Mouse (Mus musculus) duodenum, adult 2 months (tissue): ENCODE data around the gene Gm28048. TPM values are rescaled to one million over a fixed set of nuclear protein-coding genes. Genes with fewer than 3 reads are reported as not detected.

Source experiments
- polyA plus RNA-seq: library from polyadenylated mRNA; depleted of rRNA; stranded (reverse); fragments of >200 nt; gene quantifications from 2 replicates; pipeline ENCODE4 v1.2.3, GENCODE M21; 2012; ENCODE audit warnings: low replicate concordance; rRNA removed

The Gm28048 gene
- not detected in 2 replicates for polyA plus RNA-seq

DNA sequence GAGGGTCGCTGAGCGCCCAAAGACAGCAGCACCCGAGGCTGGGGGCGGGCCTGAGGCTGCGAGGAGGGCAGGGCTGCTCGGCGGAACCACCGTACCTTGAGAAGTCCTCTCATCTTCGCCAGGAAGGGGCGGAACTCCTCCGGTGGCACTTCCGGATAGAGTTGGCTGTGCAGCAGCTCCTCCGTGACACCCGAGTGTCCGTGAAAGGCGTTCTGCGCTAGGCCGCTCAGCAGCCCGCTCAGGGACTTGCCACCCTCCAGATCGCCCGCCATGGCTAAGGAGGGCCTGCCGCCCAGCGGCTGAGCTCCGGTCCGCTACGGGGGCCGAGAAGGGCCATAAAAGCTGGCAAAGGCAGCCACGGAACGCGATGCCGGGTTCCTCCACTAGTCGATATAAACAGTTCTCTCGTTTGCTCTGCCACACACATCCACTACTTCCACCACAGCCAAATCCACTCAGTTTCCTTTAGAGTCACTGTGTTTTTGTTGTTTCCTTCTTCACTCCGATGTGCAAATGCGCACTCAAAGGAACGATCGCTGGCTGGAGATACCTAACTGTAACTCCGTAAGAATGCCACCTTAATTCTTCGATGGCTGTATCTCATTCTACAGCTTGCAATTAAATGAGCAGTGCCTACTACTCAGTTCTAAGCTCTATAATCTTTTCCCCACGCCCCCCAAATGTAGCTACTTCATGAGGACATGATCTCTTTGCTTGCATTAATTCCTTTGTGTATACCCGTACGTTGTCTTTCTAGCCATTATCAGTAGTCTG lies at the start of gene Gm28048, which contains the start of gene Commd1:
TSS of gene Gm28048 (minus strand) at position 107 of the 774 bp plus-strand sequence.
TSS of gene Commd1 (minus strand) at position 399 of the 774 bp plus-strand sequence.

DNA sequence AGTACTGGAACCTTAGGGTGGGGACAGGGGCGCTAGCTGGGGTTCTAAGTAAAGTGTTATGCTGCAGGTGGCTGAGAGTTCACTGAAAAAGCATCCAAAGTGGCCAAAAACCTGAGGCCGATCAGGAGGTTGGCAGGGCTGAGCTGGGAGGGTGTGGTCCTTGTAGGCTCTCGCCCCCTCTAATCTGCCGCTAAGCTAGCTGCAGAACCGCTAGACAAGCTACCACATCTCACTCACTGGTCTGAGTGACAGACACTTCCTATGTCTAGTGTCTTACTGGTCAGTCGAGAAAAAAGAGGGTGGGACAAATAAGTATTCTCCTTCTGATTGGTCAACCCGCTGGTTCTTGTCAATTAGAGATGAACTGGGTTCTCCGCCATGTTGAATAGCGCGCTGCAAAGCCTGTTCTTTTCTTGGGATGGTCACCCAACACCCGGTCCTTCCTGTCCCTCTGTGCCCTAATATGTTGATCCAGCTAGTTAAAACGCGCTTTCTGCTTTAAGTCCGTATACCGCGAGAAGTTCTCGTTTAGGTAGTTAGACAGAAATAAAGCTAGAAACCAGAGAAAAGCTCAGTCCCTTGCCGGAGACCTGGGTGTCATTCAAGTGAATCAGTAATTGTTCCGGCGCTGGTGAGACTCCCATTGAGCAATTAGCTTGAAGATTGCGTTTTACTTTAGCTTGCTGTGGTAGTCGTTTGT lies 25.7 kb upstream of the Gm28048 start, which contains the start of gene Fam161a:
TSS of gene Fam161a (plus strand) at position 51 of the 700 bp plus-strand sequence.

DNA sequence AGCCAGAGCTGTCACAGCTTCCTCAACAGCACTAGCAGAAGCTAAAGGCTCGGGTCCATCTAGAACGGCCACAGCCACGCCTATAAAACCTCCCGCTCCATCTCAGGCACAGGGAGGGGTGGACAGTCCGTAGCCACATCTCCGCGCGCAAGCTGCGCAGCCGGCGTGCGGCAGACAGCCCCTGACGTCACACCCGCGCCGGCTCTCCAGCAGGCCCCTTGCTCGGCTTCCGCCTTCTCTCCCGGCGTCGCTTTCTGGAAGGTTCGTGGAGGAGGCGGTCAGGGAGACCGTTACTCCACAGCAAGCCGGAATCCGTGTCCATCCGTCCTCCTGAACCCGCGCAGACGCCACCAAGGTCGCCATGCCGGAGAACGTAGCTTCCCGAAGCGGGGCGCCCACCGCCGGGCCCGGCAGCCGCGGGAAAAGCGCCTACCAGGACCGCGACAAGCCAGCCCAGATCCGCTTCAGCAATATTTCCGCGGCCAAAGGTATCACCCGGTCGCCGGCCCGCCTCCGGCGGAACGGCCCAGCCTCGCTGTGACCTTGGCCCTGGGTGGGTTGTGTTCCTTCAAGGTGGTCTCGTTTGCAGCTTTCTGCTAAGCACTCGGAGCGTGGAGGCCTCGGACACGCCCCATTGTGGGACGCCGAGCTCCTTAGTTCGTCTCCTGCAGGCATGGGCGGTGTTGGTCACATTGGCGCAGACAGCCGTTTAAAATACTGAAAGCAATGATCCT lies 8.7 kb upstream of the Gm28048 start, which contains the start of gene Cct4:
TSS of gene Cct4 (plus strand) at position 127 of the 734 bp plus-strand sequence.

DNA sequence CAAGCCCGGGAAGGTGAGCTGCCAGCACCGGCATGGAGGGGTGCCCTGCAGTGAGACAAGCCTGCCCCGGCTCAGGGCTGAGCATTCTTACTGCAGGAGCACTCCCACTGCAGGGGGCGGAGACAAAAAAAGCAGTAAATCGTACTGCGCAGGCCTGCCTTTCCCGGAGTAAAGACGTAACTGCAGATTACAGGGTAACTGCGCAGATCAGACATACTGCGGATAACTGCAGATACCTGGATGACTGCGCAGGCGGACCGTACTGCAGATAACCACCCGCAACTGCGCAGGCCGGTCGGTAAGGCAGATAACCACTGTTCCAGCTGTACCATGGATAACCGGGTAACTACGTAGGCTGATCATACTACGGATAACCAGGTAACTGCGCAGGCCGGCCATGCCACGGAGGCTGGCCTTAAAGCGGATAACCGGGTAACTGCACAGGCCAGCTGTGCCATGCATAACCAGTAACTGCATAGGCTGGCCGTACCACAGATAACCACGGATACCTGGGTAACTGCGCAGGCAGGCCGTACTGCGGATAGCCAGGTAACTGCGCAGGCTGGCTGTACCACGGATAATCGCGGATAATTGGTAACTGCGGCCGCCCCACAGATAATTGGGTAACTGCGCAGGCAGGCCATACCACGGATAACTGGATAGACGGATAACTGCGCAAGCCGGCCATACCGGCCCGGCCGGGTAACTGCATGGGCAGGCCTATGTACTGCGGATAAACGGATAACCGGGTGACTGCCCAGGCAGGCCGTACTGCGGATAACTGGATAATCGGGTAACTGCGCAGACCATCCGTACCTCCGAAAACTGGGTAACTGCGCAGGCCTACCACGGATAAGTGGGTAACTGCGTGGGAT lies 9.8 kb downstream of the Gm28048 start, which contains the start of gene Zrsr1:
TSS of gene Zrsr1 (plus strand) at position 171 of the 875 bp plus-strand sequence.

DNA sequence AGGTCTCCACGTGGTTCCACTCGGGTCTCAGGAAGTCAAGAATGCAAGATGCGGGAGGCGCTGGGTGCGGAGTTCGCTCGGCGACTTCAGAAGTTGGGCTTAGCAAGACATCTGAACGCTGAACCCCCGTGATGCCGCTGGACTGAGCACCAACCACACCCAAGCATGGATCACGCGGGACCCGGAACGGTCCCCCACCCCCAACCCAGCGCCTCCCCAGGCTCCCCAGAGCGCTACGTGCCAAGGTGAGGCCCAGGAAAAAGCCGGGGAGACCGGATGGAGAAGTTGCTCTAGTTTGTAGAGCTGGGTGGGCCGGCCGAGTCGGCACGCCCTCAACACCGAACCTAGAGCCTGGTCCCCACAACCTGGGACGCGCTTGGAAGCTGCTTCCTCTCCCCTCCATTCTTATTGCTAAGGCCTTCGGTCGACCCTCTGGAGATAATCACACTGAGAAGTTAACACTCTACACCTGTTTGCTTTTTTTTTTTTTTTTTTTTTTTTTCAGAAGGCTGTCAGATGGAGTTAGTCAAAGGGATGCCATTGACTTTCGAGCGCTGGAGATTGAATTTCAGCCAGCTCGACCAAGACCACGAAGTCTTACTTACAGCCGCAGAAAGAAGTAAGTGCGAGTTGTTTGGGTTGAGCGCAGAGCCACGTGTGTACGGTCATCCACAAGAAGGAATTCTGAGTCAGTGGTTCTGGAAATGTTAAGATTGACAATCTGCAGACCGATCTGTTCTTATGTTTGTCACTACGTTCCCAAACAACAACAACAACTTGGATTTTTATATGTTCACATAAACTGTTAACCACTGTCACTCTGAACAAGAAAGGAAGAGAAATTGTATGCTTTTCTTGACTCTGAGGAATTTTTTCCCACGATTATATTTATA lies 121.3 kb downstream of the Gm28048 start, which contains the start of gene B3gnt2:
TSS of gene B3gnt2 (minus strand) at position 627 of the 893 bp plus-strand sequence.

Other genes with a start within 250 kb of the Gm28048 start
- gene B3gnt2, start 121.1 kb downstream of the Gm28048 start, polyA plus RNA-seq = 11.1 and 14.1 TPM in 2 replicates
- 1.2 and 1.6 TPM in 2 replicates for gene Zrsr1, start 10.1 kb downstream of the Gm28048 start, polyA plus RNA-seq
- gene Commd1, start 292 bp upstream of the Gm28048 start, polyA plus RNA-seq = 4.1 and 5.8 TPM in 2 replicates
- 162 and 207 TPM in 2 replicates for gene Cct4, start 8.4 kb upstream of the Gm28048 start, polyA plus RNA-seq
- gene Fam161a, start 25.4 kb upstream of the Gm28048 start, polyA plus RNA-seq = not detected in 2 replicates